In genomic region chr12:71535251-71535650, GRCm38 (mm10) we compare ENCODE assay signal across 30 mouse cellular contexts.
A peak's percentile ranks its signal among the peaks of the same experiment; 100 is the strongest.
DNase-seq lines count a peak whose midpoint lies in the region; ATAC-seq and TF ChIP-seq lines count a peak whose summit lies in the region.
"Had no signal": no experiment of that assay in that cellular context is flagged by ENCODE, and none has a peak within 500 bp of the region (broad histone marks: within the 10 kb centered on the region; RNA-seq: fewer than 3 reads in every experiment).

No protein-coding gene starts in this region.

- peak overlapping the region; percentile 88 for H3K27ac ChIP-seq in hindbrain, embryonic 12.5 days
- no peak overlapping the region for H3K27ac ChIP-seq in hindbrain, embryonic 10.5 days
- peak overlapping the region; percentile 88; the same call in 1 of the 2 replicates for H3K27ac ChIP-seq in midbrain, embryonic 13.5 days
- H3K27ac ChIP-seq in midbrain, postnatal 0 days (ENCODE audit: low read depth, low read length) = no peak overlapping the region
- H3K27ac ChIP-seq in CH12.LX (ENCODE audit: insufficient read depth, low read depth) = no peak overlapping the region
- 0 out of 2 replicates have a peak overlapping the region, but pooled peaks have one; percentile 78 for H3K27ac ChIP-seq in midbrain, embryonic 15.5 days
- H3K27ac ChIP-seq in thymus, adult 2 months (ENCODE audit: control insufficient read depth, insufficient read depth, low read length) = no peak overlapping the region
- H3K27ac ChIP-seq: embryonic facial prominence, embryonic 12.5 days; gastrocnemius, adult 2 months; heart, adult 2 months; heart, embryonic 13.5 days; intestine, embryonic 15.5 days; layer of hippocampus, adult 2 months; left cerebral cortex, adult 2 months; limb, embryonic 12.5 days; liver, embryonic 15.5 days; neural tube, embryonic 12.5 days had no signal

- no peak for TF ChIP-seq CTCF in midbrain, postnatal 0 days (IDR thresholded peaks at IDR 0.05)
- TF ChIP-seq CTCF in CH12.LX (conservative IDR thresholded peaks at IDR 0.05 in 1 of 2, IDR thresholded peaks at IDR 0.05 in 1 of 2; ENCODE audit: low read depth in 2 of 2, low read length in 2 of 2) = no peak
- TF ChIP-seq CTCF in thymus, adult 2 months (IDR thresholded peaks at IDR 0.05; ENCODE audit: borderline replicate concordance, control insufficient read depth, extremely low read depth, insufficient read depth, low read length, poor library complexity) = no peak

- no peak for TF ChIP-seq RAD21 in CH12.LX (IDR thresholded peaks at IDR 0.05; ENCODE audit: low read depth, low read length)

- no peak for ATAC-seq in hindbrain, embryonic 12.5 days (ENCODE audit: low FRiP score)
- ATAC-seq in midbrain, embryonic 13.5 days = no peak
- ATAC-seq in midbrain, postnatal 0 days (ENCODE audit: low FRiP score) = no peak
- ATAC-seq in midbrain, embryonic 15.5 days (replicated peaks) = no peak
- ATAC-seq: intestine, embryonic 15.5 days had no signal

- no peak overlapping the region for H3K4me2 ChIP-seq in hindbrain, embryonic 12.5 days (replicated peaks)
- H3K4me2 ChIP-seq in midbrain, embryonic 13.5 days (replicated peaks) = no peak overlapping the region
- no peak overlapping the region for H3K4me2 ChIP-seq in midbrain, postnatal 0 days (ENCODE audit: low read depth, low read length, poor library complexity, severe bottlenecking)
- H3K4me2 ChIP-seq in CH12.LX (ENCODE audit: insufficient read depth, low read depth, poor library complexity, severe bottlenecking) = no peak overlapping the region
- H3K4me2 ChIP-seq in midbrain, embryonic 15.5 days = no peak overlapping the region
- H3K4me2 ChIP-seq: embryonic facial prominence, embryonic 12.5 days; heart, embryonic 13.5 days; intestine, embryonic 15.5 days; limb, embryonic 12.5 days; liver, embryonic 15.5 days; lung, embryonic 14.5 days; neural tube, embryonic 12.5 days had no signal

- H3K36me3 ChIP-seq in hindbrain, embryonic 12.5 days = no peaks in the 10 kb centered on the region
- H3K36me3 ChIP-seq in hindbrain, embryonic 10.5 days = no peaks in the 10 kb centered on the region
- H3K36me3 ChIP-seq in midbrain, embryonic 13.5 days = no peaks in the 10 kb centered on the region
- H3K36me3 ChIP-seq in midbrain, postnatal 0 days (ENCODE audit: insufficient read depth, low read length) = no peaks in the 10 kb centered on the region
- H3K36me3 ChIP-seq in CH12.LX (replicated peaks in 1 of 2; ENCODE audit: control insufficient read depth in 1 of 2, insufficient read depth in 1 of 2, low read length in 1 of 2) = no peaks in the 10 kb centered on the region
- H3K36me3 ChIP-seq in midbrain, embryonic 15.5 days (replicated peaks) = no peaks in the 10 kb centered on the region
- no peaks in the 10 kb centered on the region for H3K36me3 ChIP-seq in thymus, adult 2 months (ENCODE audit: control insufficient read depth, insufficient read depth, low read length)
- H3K36me3 ChIP-seq: embryonic facial prominence, embryonic 12.5 days; heart, embryonic 13.5 days; intestine, embryonic 15.5 days; limb, embryonic 12.5 days; liver, embryonic 15.5 days; neural tube, embryonic 12.5 days had no signal

- no peaks in the 10 kb centered on the region for H3K79me2 ChIP-seq in CH12.LX (replicated peaks; ENCODE audit: control insufficient read depth, extremely low read depth, insufficient read depth, poor library complexity, severe bottlenecking)

- DNase-seq in hindbrain, embryonic 10.5 days (ENCODE audit: low spot score) = no peak
- no peak for DNase-seq in midbrain, postnatal 0 days (ENCODE audit: low spot score)
- DNase-seq in CH12.LX (ENCODE audit: extremely low read depth) = peak; percentile 62
- DNase-seq in thymus, adult 2 months = no peak
- DNase-seq: adrenal gland, postnatal 14 days; cerebellum, adult 11-12 months; cerebellum, adult 9-11 months; embryo, embryonic 11 days; gastrocnemius, adult 2 months; gastrocnemius, postnatal 36 days; heart, adult 2 months; heart, postnatal 10 days; kidney, adult 2 months; lung, embryonic 14.5 days; lung, postnatal 14 days; retina, postnatal 1 day; right cerebral cortex, postnatal 14 days; spleen, adult 18-20 months; thymus, postnatal 4 days had no signal

- dilution Hi-C loops in CH12.LX (cut with MboI; ENCODE audit: extremely low pct_ligation_motif_present, extremely low pct_unique_long_range_greater_than_20kb, low sequenced_read_pairs) = no loop called here

- TF ChIP-seq POLR2A in CH12.LX (IDR thresholded peaks at IDR 0.05; ENCODE audit: low read depth, low read length) = no peak
- no peak for TF ChIP-seq POLR2A in thymus, adult 2 months (IDR thresholded peaks at IDR 0.05; ENCODE audit: control insufficient read depth, extremely low read depth, insufficient read depth, low read length, poor library complexity)

- WGBS in hindbrain, embryonic 12.5 days = 93% methylated on average over 6 of the region's 6 CpGs
- 94% methylated on average over 6 of the region's 6 CpGs for WGBS in hindbrain, embryonic 10.5 days
- WGBS in midbrain, embryonic 13.5 days = 96% methylated on average over 6 of the region's 6 CpGs
- 96% methylated on average over 6 of the region's 6 CpGs for WGBS in midbrain, postnatal 0 days
- WGBS in midbrain, embryonic 15.5 days = 94% methylated on average over 6 of the region's 6 CpGs
- 96% methylated on average over 6 of the region's 6 CpGs for WGBS in thymus, adult 2 months

- in situ Hi-C loops in CH12.LX (cut with MboI; ENCODE audit: low pct_ligation_motif_present, low pct_unique_long_range_greater_than_20kb, low sequenced_read_pairs) = no loop called here

- peaks cover 25% of the 10 kb centered on the region for H3K4me1 ChIP-seq in hindbrain, embryonic 12.5 days
- peaks cover 23% of the 10 kb centered on the region for H3K4me1 ChIP-seq in hindbrain, embryonic 10.5 days (replicated peaks)
- H3K4me1 ChIP-seq in midbrain, embryonic 13.5 days (replicated peaks) = peaks cover 37% of the 10 kb centered on the region
- peaks cover 9% of the 10 kb centered on the region; the same call in 1 of the 2 replicates for H3K4me1 ChIP-seq in midbrain, postnatal 0 days (ENCODE audit: insufficient read depth, low read length)
- peaks cover 4 to 23% of the 10 kb centered on the region in 2 experiments; a peak in 3 of 4 replicates for H3K4me1 ChIP-seq in CH12.LX (ENCODE audit: control insufficient read depth in 1 of 2, insufficient read depth in 2 of 2)
- H3K4me1 ChIP-seq in midbrain, embryonic 15.5 days = peaks cover 31% of the 10 kb centered on the region
- H3K4me1 ChIP-seq in thymus, adult 2 months (replicated peaks; ENCODE audit: control insufficient read depth, insufficient read depth, low read length) = no peaks in the 10 kb centered on the region
- H3K4me1 ChIP-seq: embryonic facial prominence, embryonic 12.5 days; intestine, embryonic 15.5 days; limb, embryonic 12.5 days; liver, embryonic 15.5 days had no signal

- H3K9ac ChIP-seq in hindbrain, embryonic 12.5 days = no peak overlapping the region
- H3K9ac ChIP-seq in midbrain, embryonic 13.5 days (replicated peaks) = no peak overlapping the region
- no peak overlapping the region for H3K9ac ChIP-seq in midbrain, postnatal 0 days (replicated peaks; ENCODE audit: low read length, poor library complexity, severe bottlenecking)
- no peak overlapping the region for H3K9ac ChIP-seq in CH12.LX (ENCODE audit: insufficient read depth, low read depth)
- no peak overlapping the region for H3K9ac ChIP-seq in midbrain, embryonic 15.5 days
- H3K9ac ChIP-seq: embryonic facial prominence, embryonic 12.5 days; heart, embryonic 13.5 days; intestine, embryonic 15.5 days; limb, embryonic 12.5 days; liver, embryonic 15.5 days; lung, embryonic 14.5 days; neural tube, embryonic 12.5 days had no signal

- no peak overlapping the region for H3K4me3 ChIP-seq in hindbrain, embryonic 12.5 days
- H3K4me3 ChIP-seq in hindbrain, embryonic 10.5 days = no peak overlapping the region
- no peak overlapping the region for H3K4me3 ChIP-seq in midbrain, embryonic 13.5 days (replicated peaks)
- H3K4me3 ChIP-seq in midbrain, postnatal 0 days (ENCODE audit: low read depth, low read length) = no peak overlapping the region
- H3K4me3 ChIP-seq in CH12.LX (replicated peaks in 1 of 3; ENCODE audit: low read depth in 2 of 3, low read length in 2 of 3, poor library complexity in 1 of 3) = no peak overlapping the region
- H3K4me3 ChIP-seq in midbrain, embryonic 15.5 days = no peak overlapping the region
- no peak overlapping the region for H3K4me3 ChIP-seq in thymus, adult 2 months (ENCODE audit: control insufficient read depth, insufficient read depth, low read length)
- H3K4me3 ChIP-seq: embryonic facial prominence, embryonic 12.5 days; gastrocnemius, adult 2 months; heart, adult 2 months; heart, embryonic 13.5 days; intestine, embryonic 15.5 days; layer of hippocampus, adult 2 months; left cerebral cortex, adult 2 months; limb, embryonic 12.5 days; liver, embryonic 15.5 days; neural tube, embryonic 12.5 days had no signal

- no peaks in the 10 kb centered on the region for H3K9me3 ChIP-seq in hindbrain, embryonic 12.5 days (replicated peaks)
- H3K9me3 ChIP-seq in hindbrain, embryonic 10.5 days = no peaks in the 10 kb centered on the region
- no peaks in the 10 kb centered on the region for H3K9me3 ChIP-seq in midbrain, embryonic 13.5 days
- no peaks in the 10 kb centered on the region for H3K9me3 ChIP-seq in midbrain, postnatal 0 days (ENCODE audit: low read length)
- H3K9me3 ChIP-seq in CH12.LX (replicated peaks; ENCODE audit: low read length) = no peaks in the 10 kb centered on the region
- no peaks in the 10 kb centered on the region for H3K9me3 ChIP-seq in midbrain, embryonic 15.5 days
- H3K9me3 ChIP-seq: embryonic facial prominence, embryonic 12.5 days; heart, embryonic 13.5 days; intestine, embryonic 15.5 days; limb, embryonic 12.5 days; liver, embryonic 15.5 days; neural tube, embryonic 12.5 days had no signal

- H3K27me3 ChIP-seq in hindbrain, embryonic 12.5 days = no peaks in the 10 kb centered on the region; the same call in 1 of the 2 replicates
- H3K27me3 ChIP-seq in hindbrain, embryonic 10.5 days (ENCODE audit: insufficient read depth, poor library complexity, severe bottlenecking) = no peaks in the 10 kb centered on the region
- no peaks in the 10 kb centered on the region for H3K27me3 ChIP-seq in midbrain, embryonic 13.5 days
- H3K27me3 ChIP-seq in midbrain, postnatal 0 days (ENCODE audit: insufficient read depth, low read length) = no peaks in the 10 kb centered on the region
- H3K27me3 ChIP-seq in CH12.LX (replicated peaks) = no peaks in the 10 kb centered on the region
- H3K27me3 ChIP-seq in midbrain, embryonic 15.5 days (replicated peaks) = no peaks in the 10 kb centered on the region
- no peaks in the 10 kb centered on the region for H3K27me3 ChIP-seq in thymus, adult 2 months (ENCODE audit: control insufficient read depth, insufficient read depth, low read length)
- H3K27me3 ChIP-seq: embryonic facial prominence, embryonic 12.5 days; intestine, embryonic 15.5 days; liver, embryonic 15.5 days; neural tube, embryonic 12.5 days had no signal

- peak; percentile 72 for TF ChIP-seq EP300 in CH12.LX (IDR thresholded peaks at IDR 0.05; ENCODE audit: low read length)

TF ChIP-seq in CH12.LX, 34 proteins besides CTCF, POLR2A, EP300 and RAD21 (continues in another document):
- TF ChIP-seq TCF12 (IDR thresholded peaks at IDR 0.05; ENCODE audit: low read depth, low read length) (no peak), MEF2A (IDR thresholded peaks at IDR 0.05; ENCODE audit: borderline replicate concordance, low read depth, low read length) (no peak), MAFK (IDR thresholded peaks at IDR 0.05; ENCODE audit: insufficient replicate concordance, low read length) (no peak), JUN (IDR thresholded peaks at IDR 0.05; ENCODE audit: insufficient read depth, low read depth, low read length) (peak; percentile 82)

Comparison
In these comparisons a context has a peak if more than half of its experiments do, and no peak if none do; other contexts are left out.
1. H3K27ac ChIP-seq: peak in hindbrain, embryonic 12.5 days (single experiment), midbrain, embryonic 13.5 days (single experiment) and midbrain, embryonic 15.5 days (single experiment); none in hindbrain, embryonic 10.5 days (single experiment), midbrain, postnatal 0 days (single experiment), CH12.LX (single experiment) and thymus, adult 2 months (single experiment).